In genomic region chr10:10234894-10235523, GRCm38 (mm10) we compare ENCODE assay signal across 27 mouse cellular contexts.
DNase-seq lines count a peak whose midpoint lies in the region; ATAC-seq lines count a peak whose summit lies in the region.
"Had no signal": no experiment of that assay in that cellular context is flagged by ENCODE, and none has a peak within 500 bp of the region (broad histone marks: within the 10 kb centered on the region; RNA-seq: fewer than 3 reads in every experiment).

No protein-coding gene starts in this region.

- H3K9ac ChIP-seq in liver, embryonic 11.5 days (ENCODE audit: low read depth, low read length): no peak overlapping the region
- no peak overlapping the region for H3K9ac ChIP-seq in liver, embryonic 12.5 days
- H3K9ac ChIP-seq: embryonic facial prominence, embryonic 12.5 days; embryonic facial prominence, embryonic 15.5 days; forebrain, postnatal 0 days; heart, embryonic 12.5 days; heart, embryonic 15.5 days; hindbrain, embryonic 13.5 days had no signal

- no peak for DNase-seq in liver, embryonic 11.5 days (ENCODE audit: low spot score)
- peak; percentile 43 for DNase-seq in 3T3-L1 (ENCODE audit: low read depth, low spot score)
- peak; percentile 31 for DNase-seq in CD4-positive, CD25-positive, alpha-beta regulatory T cell, adult 2 months (ENCODE audit: low read depth, low spot score)
- DNase-seq in induced T-regulatory cell, adult 2 months (ENCODE audit: low read depth): peak; percentile 35
- no peak for DNase-seq in natural killer cell, adult 2 months (ENCODE audit: low spot score in 2 of 2)
- DNase-seq in right cerebral cortex, postnatal 10 days (ENCODE audit: low spot score in 2 of 2): no peak
- DNase-seq in cerebellum, postnatal 10 days: no peak
- DNase-seq: adrenal gland, adult 8-10 months; adrenal gland, postnatal 36 days; cerebellum, adult 18-20 months; cerebellum, adult 9-10 months; cerebellum, postnatal 25 days; forebrain, postnatal 0 days; gastrocnemius, postnatal 25 days; heart, adult 18-20 months; heart, postnatal 10 days; heart, postnatal 36 days had no signal

- 73% methylated on average over 14 of the region's 14 CpGs for WGBS in liver, embryonic 11.5 days
- 59% methylated on average over 14 of the region's 14 CpGs for WGBS in liver, embryonic 12.5 days (ENCODE audit: insufficient replicate concordance)

- no peaks in the 10 kb centered on the region; the same call in 1 of the 2 replicates for H3K4me1 ChIP-seq in liver, embryonic 11.5 days (replicated peaks; ENCODE audit: control insufficient read depth, insufficient read depth, low read length)
- H3K4me1 ChIP-seq in liver, embryonic 12.5 days: no peaks in the 10 kb centered on the region
- H3K4me1 ChIP-seq: embryonic facial prominence, embryonic 12.5 days; embryonic facial prominence, embryonic 15.5 days; heart, embryonic 12.5 days; heart, embryonic 15.5 days; hindbrain, embryonic 10.5 days; hindbrain, embryonic 13.5 days had no signal

- H3K4me3 ChIP-seq in liver, embryonic 11.5 days (ENCODE audit: low read depth, low read length): no peak overlapping the region
- no peak overlapping the region for H3K4me3 ChIP-seq in liver, embryonic 12.5 days
- H3K4me3 ChIP-seq: embryonic facial prominence, embryonic 12.5 days; embryonic facial prominence, embryonic 15.5 days; heart, embryonic 12.5 days; heart, embryonic 15.5 days; hindbrain, embryonic 10.5 days; hindbrain, embryonic 13.5 days had no signal

- no peaks in the 10 kb centered on the region for H3K36me3 ChIP-seq in liver, embryonic 11.5 days (ENCODE audit: control insufficient read depth, insufficient read depth, low read length)
- H3K36me3 ChIP-seq in liver, embryonic 12.5 days: no peaks in the 10 kb centered on the region
- H3K36me3 ChIP-seq: embryonic facial prominence, embryonic 12.5 days; embryonic facial prominence, embryonic 15.5 days; heart, embryonic 12.5 days; heart, embryonic 15.5 days; hindbrain, embryonic 10.5 days; hindbrain, embryonic 13.5 days had no signal

- H3K4me2 ChIP-seq in liver, embryonic 11.5 days: no peak overlapping the region
- no peak overlapping the region for H3K4me2 ChIP-seq in liver, embryonic 12.5 days
- H3K4me2 ChIP-seq: embryonic facial prominence, embryonic 12.5 days; embryonic facial prominence, embryonic 15.5 days; heart, embryonic 12.5 days; heart, embryonic 15.5 days; hindbrain, embryonic 13.5 days had no signal

- no peaks in the 10 kb centered on the region for H3K27me3 ChIP-seq in liver, embryonic 11.5 days (replicated peaks; ENCODE audit: control insufficient read depth, insufficient read depth, low read length)
- H3K27me3 ChIP-seq in liver, embryonic 12.5 days (replicated peaks): no peaks in the 10 kb centered on the region
- H3K27me3 ChIP-seq: embryonic facial prominence, embryonic 12.5 days; embryonic facial prominence, embryonic 15.5 days; heart, embryonic 12.5 days; heart, embryonic 15.5 days; hindbrain, embryonic 13.5 days had no signal

- no peak overlapping the region for H3K27ac ChIP-seq in liver, embryonic 11.5 days (ENCODE audit: low read depth, low read length)
- H3K27ac ChIP-seq in liver, embryonic 12.5 days: no peak overlapping the region
- H3K27ac ChIP-seq: embryonic facial prominence, embryonic 12.5 days; embryonic facial prominence, embryonic 15.5 days; heart, embryonic 15.5 days; hindbrain, embryonic 10.5 days; hindbrain, embryonic 13.5 days; hindbrain, postnatal 0 days had no signal

- ATAC-seq in liver, embryonic 11.5 days (replicated peaks; ENCODE audit: low FRiP score): 0 out of 2 replicates have a peak, but pooled peaks have one; percentile 26
- ATAC-seq in liver, embryonic 12.5 days: no peak
- ATAC-seq: forebrain, embryonic 14.5 days; forebrain, postnatal 0 days; hindbrain, postnatal 0 days; intestine, embryonic 16.5 days had no signal

- no peaks in the 10 kb centered on the region for H3K9me3 ChIP-seq in liver, embryonic 11.5 days (ENCODE audit: control insufficient read depth, low read length)
- no peaks in the 10 kb centered on the region for H3K9me3 ChIP-seq in liver, embryonic 12.5 days (replicated peaks)
- H3K9me3 ChIP-seq: embryonic facial prominence, embryonic 12.5 days; embryonic facial prominence, embryonic 15.5 days; heart, embryonic 12.5 days; heart, embryonic 15.5 days; hindbrain, embryonic 10.5 days; hindbrain, embryonic 13.5 days had no signal

Comparison
In these comparisons a context has a peak if more than half of its experiments do, and no peak if none do; other contexts are left out.
1. DNase-seq: peak in 3T3-L1 (single experiment), CD4-positive, CD25-positive, alpha-beta regulatory T cell, adult 2 months (single experiment) and induced T-regulatory cell, adult 2 months (single experiment); none in liver, embryonic 11.5 days (single experiment), natural killer cell, adult 2 months (0 of 2), right cerebral cortex, postnatal 10 days (0 of 2) and cerebellum, postnatal 10 days (0 of 2).